Mouse (Mus musculus): Measurements from ENCODE around the gene Nip7. TPM values are rescaled to one million over a fixed set of nuclear protein-coding genes. Genes with fewer than 3 reads are reported as not detected.
"Not testable (repeated sequence)": the region's sequence is repeated elsewhere in the genome, so short reads cannot be mapped to it uniquely, and the experiment has no call there.

Nip7 gene
- 10 to 100 TPM; 19.5 to 24.2 TPM for total RNA-seq (2021)
- long read RNA-seq, experiment 1, transcript Nip7-201 (5 exons, 3,036 nt): major isoform, 12 of 12 reads
- long read RNA-seq, experiment 1, partial matches to known transcripts: 0 of 12 reads
- long read RNA-seq, experiment 1, other reads (novel, unspliced or antisense): 0 of 12 reads
- long read RNA-seq, experiment 2, transcript Nip7-201 (5 exons, 3,036 nt): major isoform, 15 of 15 reads
- long read RNA-seq, experiment 2, partial matches to known transcripts: 0 of 15 reads
- long read RNA-seq, experiment 2, other reads (novel, unspliced or antisense): 0 of 15 reads

- intact Hi-C loops (cut with DNase I): no loop called here
- peak; percentile 94 to 96 for DNase-seq
Observed at GRCm38 (mm10) chr8:107056076-107056972, at the start of gene Nip7, which contains the start of gene Cog8. Gene Nip7 (plus strand): TSS chr8:107056877. Gene Cog8 (minus strand): TSS chr8:107056689.

- intact Hi-C loops (cut with DNase I): no loop called here
- DNase-seq: no peak
Observed at GRCm38 (mm10) chr8:107007795-107008194, 48.9 kb upstream of the Nip7 start.

GRCm38 (mm10) chr8:107012666-107013065 lies 44.0 kb upstream of the Nip7 start:
- DNase-seq: no peak
- intact Hi-C loops (cut with DNase I): no loop called here

- intact Hi-C loops (cut with DNase I): no loop called here
- no peak for DNase-seq
Observed at GRCm38 (mm10) chr8:107014915-107015314, 41.8 kb upstream of the Nip7 start.

- DNase-seq: no peak
- intact Hi-C loops (cut with DNase I): no loop called here
Observed at GRCm38 (mm10) chr8:107023479-107023878, 33.2 kb upstream of the Nip7 start.

GRCm38 (mm10) chr8:107029310-107029709 lies 27.4 kb upstream of the Nip7 start:
- intact Hi-C loops (cut with DNase I): no loop called here
- no peak for DNase-seq

- intact Hi-C loops (cut with DNase I): loop anchor here (2.0 kb wide), 1 partner anchor 19 kb away; the partner anchor contains the start of gene Pdf
- DNase-seq: no peak
Observed at GRCm38 (mm10) chr8:107030058-107030457, 26.6 kb upstream of the Nip7 start.

GRCm38 (mm10) chr8:107030650-107031576 lies 25.8 kb upstream of the Nip7 start, which contains the start of gene Vps4a:
Gene Vps4a (plus strand): TSS chr8:107031222.
- DNase-seq: peak; percentile 98 to 99
- intact Hi-C loops (cut with DNase I): loop anchor here (2.0 kb wide), 1 partner anchor 18 kb away; the partner anchor contains the start of gene Pdf

- intact Hi-C loops (cut with DNase I): loop anchor here (2.0 kb wide), 1 partner anchor 17 kb away; the partner anchor contains the start of gene Pdf
Observed at GRCm38 (mm10) chr8:107031577-107032090, 25.0 kb upstream of the Nip7 start.

GRCm38 (mm10) chr8:107033609-107034008 lies 23.1 kb upstream of the Nip7 start:
- DNase-seq; intact Hi-C loops (cut with DNase I): not testable (repeated sequence)

More at GRCm38 (mm10) chr8:107031577-107032090, 25.0 kb upstream of the Nip7 start:
- DNase-seq: no peak

GRCm38 (mm10) chr8:107035641-107036040 lies 21.0 kb upstream of the Nip7 start:
- DNase-seq: no peak
- intact Hi-C loops (cut with DNase I): no loop called here

- intact Hi-C loops (cut with DNase I): no loop called here
- no peak for DNase-seq
Observed at GRCm38 (mm10) chr8:107036626-107037025, 20.1 kb upstream of the Nip7 start.

- no peak for DNase-seq
- intact Hi-C loops (cut with DNase I): no loop called here
Observed at GRCm38 (mm10) chr8:107040632-107041031, 16.0 kb upstream of the Nip7 start.

- intact Hi-C loops (cut with DNase I): no loop called here
- no peak for DNase-seq
Observed at GRCm38 (mm10) chr8:107045478-107045877, 11.2 kb upstream of the Nip7 start.

GRCm38 (mm10) chr8:107046976-107047375 lies 9.7 kb upstream of the Nip7 start:
- DNase-seq: no peak
- intact Hi-C loops (cut with DNase I): no loop called here

- intact Hi-C loops (cut with DNase I): loop anchor here (2.0 kb wide), 1 partner anchor 18 kb away; the partner anchor contains the start of gene Vps4a
- DNase-seq: peak; percentile 84 to 87
Observed at GRCm38 (mm10) chr8:107048061-107048941, 8.4 kb upstream of the Nip7 start, which contains the start of gene Pdf. Gene Pdf (minus strand): TSS chr8:107048614.

GRCm38 (mm10) chr8:107049480-107049879 lies 7.2 kb upstream of the Nip7 start:
- intact Hi-C loops (cut with DNase I): loop anchor here (2.0 kb wide), 1 partner anchor 19 kb away; the partner anchor contains the start of gene Vps4a
- no peak for DNase-seq

GRCm38 (mm10) chr8:107052046-107052445 lies 4.6 kb upstream of the Nip7 start:
- intact Hi-C loops (cut with DNase I): no loop called here
- no peak for DNase-seq

GRCm38 (mm10) chr8:107056973-107057369 lies 294 bp downstream of the Nip7 start:
- intact Hi-C loops (cut with DNase I): no loop called here
- DNase-seq: no peak

All from heart, postnatal 14 days (tissue).